Mouse (Mus musculus): ENCODE data around the gene Des. TPM values are rescaled to one million over a fixed set of nuclear protein-coding genes. Genes with fewer than 3 reads are reported as not detected.

Des gene
- total RNA-seq, 4 experiments from 2014 or later, result 0.60 to 1.9 (median 1.5) TPM

Other genes starting within 250 kb of the Des start
- gene Nhej1, start 235.1 kb upstream of the Des start, total RNA-seq (2022), result 1 to 10 TPM; 1.7 to 2.7 (median 2.1) TPM
- under 1 TPM in 3 of 4 experiments, not detected in 1; 0.22 to 0.45 (median 0.35) TPM for gene Slc23a3, start 226.4 kb upstream of the Des start, total RNA-seq (2022)
- gene Cnppd1, start 217.6 kb upstream of the Des start, total RNA-seq (2022), result 10 to 100 TPM; 33.6 to 36.1 (median 35.3) TPM
- gene Retreg2, start 217.6 kb upstream of the Des start, total RNA-seq (2022), result 100 to 1,000 TPM; 167 to 182 (median 171) TPM
- gene Zfand2b, start 191.7 kb upstream of the Des start, total RNA-seq (2022), result 10 to 100 TPM; 26.5 to 37.4 (median 32.4) TPM
- gene Abcb6, start 179.9 kb upstream of the Des start, total RNA-seq (2022), result 10 to 100 TPM; 23.6 to 32.0 (median 26.2) TPM
- gene Ankzf1, start 168.2 kb upstream of the Des start, total RNA-seq (2022), result 10 to 100 TPM; 25.5 to 38.5 (median 31.3) TPM
- 100 to 1,000 TPM in 2 of 4 experiments, 10 to 100 TPM in 2; 97.6 to 119 (median 105) TPM for gene Atg9a, start 168.1 kb upstream of the Des start, total RNA-seq (2022)
- 10 to 100 TPM; 14.1 to 22.4 (median 18.5) TPM for gene Glb1l, start 149.5 kb upstream of the Des start, total RNA-seq (2022)
- 10 to 100 TPM; 78.7 to 88.5 (median 84.5) TPM for gene Stk16, start 149.5 kb upstream of the Des start, total RNA-seq (2022)
- 100 to 1,000 TPM; 488 to 539 (median 494) TPM for gene Tuba4a, start 140.5 kb upstream of the Des start, total RNA-seq (2022)
- gene A630095N17Rik, start 128.2 kb upstream of the Des start, total RNA-seq (2022), result not detected
- gene Dnajb2, start 123.9 kb upstream of the Des start, total RNA-seq (2022), result 100 to 1,000 TPM in 1 of 4 experiments, 10 to 100 TPM in 3; 83.1 to 108 (median 93.1) TPM
- gene Ptprn, start 95.8 kb upstream of the Des start, total RNA-seq (2022), result 100 to 1,000 TPM; 360 to 457 (median 395) TPM
- 100 to 1,000 TPM; 102 to 169 (median 125) TPM for gene Resp18, start 81.9 kb upstream of the Des start, total RNA-seq (2022)
- 10 to 100 TPM; 41.2 to 49.8 (median 45.4) TPM for gene Dnpep, start 42.3 kb upstream of the Des start, total RNA-seq (2022)
- gene Speg, start 15.0 kb downstream of the Des start, total RNA-seq (2022), result 100 to 1,000 TPM; 168 to 185 (median 182) TPM
- 10 to 100 TPM; 58.3 to 77.2 (median 72.7) TPM for gene Gmppa, start 75.6 kb downstream of the Des start, total RNA-seq (2022)
- gene Asic4, start 90.1 kb downstream of the Des start, total RNA-seq (2022), result 1 to 10 TPM; 5.8 to 6.6 (median 6.0) TPM
- 10 to 100 TPM; 71.4 to 79.7 (median 77.2) TPM for gene Chpf, start 119.0 kb downstream of the Des start, total RNA-seq (2022)
- 10 to 100 TPM; 49.1 to 64.8 (median 55.6) TPM for gene Tmem198, start 119.2 kb downstream of the Des start, total RNA-seq (2022)
- gene Obsl1, start 146.1 kb downstream of the Des start, total RNA-seq (2022), result 10 to 100 TPM; 20.8 to 25.7 (median 23.1) TPM
- gene Inha, start 146.7 kb downstream of the Des start, total RNA-seq (2022), result 10 to 100 TPM; 13.0 to 19.2 (median 16.8) TPM
- 10 to 100 TPM; 26.8 to 36.5 (median 30.1) TPM for gene Stk11ip, start 161.2 kb downstream of the Des start, total RNA-seq (2022)
- gene Slc4a3, start 185.9 kb downstream of the Des start, total RNA-seq (2022), result 100 to 1,000 TPM; 110 to 153 (median 129) TPM